Mouse (Mus musculus): ENCODE data around the gene Platr17. TPM values are rescaled to one million over a fixed set of nuclear protein-coding genes. Genes with fewer than 3 reads are reported as not detected.
A peak's percentile ranks its signal among the peaks of the same experiment; 100 is the strongest.

Platr17 gene
- polyA plus RNA-seq, 1 experiment from 2014 or later = not detected

DNA sequence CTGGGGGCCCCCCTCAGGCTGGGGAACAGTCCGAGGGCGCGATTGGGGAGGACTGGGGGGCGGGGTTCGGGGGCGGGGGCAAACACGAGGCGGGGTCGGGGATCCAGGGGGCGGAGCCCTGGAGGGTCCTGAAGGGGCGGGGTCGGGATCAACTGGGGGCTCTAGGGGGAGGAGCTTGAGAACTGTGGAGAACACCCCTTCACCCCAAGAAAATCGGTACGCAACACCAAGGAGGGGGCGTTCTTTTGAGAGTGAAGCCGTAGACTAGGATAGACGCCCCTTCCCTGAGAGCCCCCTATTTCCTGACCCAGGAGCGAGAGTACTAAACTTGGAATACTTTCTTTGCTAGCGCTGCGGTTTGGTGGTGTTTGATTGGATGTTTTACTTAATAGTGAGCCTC is 11.4 kb downstream of the Platr17 start:
- Histone ChIP-seq H3K4me2 (peak overlapping the region; percentile 65), H3K4me1 (peaks cover 60% of the 10 kb centered on the region), H3K27ac (peak overlapping the region; percentile 88), H3K9ac (peak overlapping the region; percentile 66), H3K9me3 (no peaks in the 10 kb centered on the region), H3K27me3 (peaks cover 7% of the 10 kb centered on the region; the same call in 1 of the 2 replicates), H3K36me3 (replicated peaks) (peaks cover 52% of the 10 kb centered on the region), H3K4me3 (replicated peaks) (peak overlapping the region; percentile 65)
- under 1% methylated on average over 15 of the region's 20 CpGs for WGBS
- peak; percentile 18 for ATAC-seq (ENCODE audit: low FRiP score)

DNA sequence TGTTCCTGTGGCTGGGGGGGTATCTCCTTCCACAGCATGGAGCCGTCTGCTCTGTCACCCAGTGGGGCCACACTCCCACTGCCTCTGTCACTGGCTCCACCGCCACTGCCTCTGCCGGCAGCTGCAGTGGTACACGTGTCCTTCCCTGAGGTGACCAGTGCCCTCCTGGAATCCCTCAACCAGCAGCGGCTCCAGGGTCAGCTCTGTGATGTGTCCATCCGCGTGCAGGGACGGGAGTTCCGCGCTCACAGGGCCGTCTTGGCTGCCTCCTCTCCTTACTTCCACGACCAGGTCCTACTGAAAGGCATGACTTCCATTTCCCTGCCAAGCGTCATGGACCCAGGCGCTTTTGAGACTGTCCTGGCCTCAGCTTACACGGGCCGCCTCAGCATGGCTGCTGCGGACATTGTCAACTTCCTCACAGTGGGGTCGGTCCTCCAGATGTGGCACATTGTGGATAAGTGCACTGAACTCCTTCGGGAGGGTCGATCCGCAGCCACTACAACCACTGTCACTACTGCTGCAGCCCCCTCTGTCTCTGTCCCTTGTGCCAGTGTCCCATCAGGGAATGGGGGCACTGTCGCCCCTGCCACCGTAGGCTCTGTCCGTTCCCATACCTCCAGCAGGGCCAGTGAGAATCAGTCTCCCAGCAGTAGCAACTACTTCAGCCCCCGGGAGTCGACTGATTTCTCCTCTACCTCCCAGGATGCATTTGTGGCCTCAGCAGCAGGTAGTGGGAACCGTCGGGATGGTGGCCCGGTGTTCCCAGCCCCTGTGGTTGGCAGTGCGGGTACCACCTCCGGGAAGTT is 12.1 kb downstream of the Platr17 start:
- Histone ChIP-seq H3K4me1 (peaks cover 60% of the 10 kb centered on the region), H3K4me3 (replicated peaks) (peak overlapping the region; percentile 65), H3K9ac (peak overlapping the region; percentile 66), H3K27me3 (peaks cover 7% of the 10 kb centered on the region; the same call in 1 of the 2 replicates), H3K9me3 (no peaks in the 10 kb centered on the region), H3K4me2 (peak overlapping the region; percentile 65), H3K27ac (no peak overlapping the region), H3K36me3 (replicated peaks) (peaks cover 44% of the 10 kb centered on the region)
- WGBS = 71% methylated on average over 31 of the region's 31 CpGs
- ATAC-seq (ENCODE audit: low FRiP score) = no peak

DNA sequence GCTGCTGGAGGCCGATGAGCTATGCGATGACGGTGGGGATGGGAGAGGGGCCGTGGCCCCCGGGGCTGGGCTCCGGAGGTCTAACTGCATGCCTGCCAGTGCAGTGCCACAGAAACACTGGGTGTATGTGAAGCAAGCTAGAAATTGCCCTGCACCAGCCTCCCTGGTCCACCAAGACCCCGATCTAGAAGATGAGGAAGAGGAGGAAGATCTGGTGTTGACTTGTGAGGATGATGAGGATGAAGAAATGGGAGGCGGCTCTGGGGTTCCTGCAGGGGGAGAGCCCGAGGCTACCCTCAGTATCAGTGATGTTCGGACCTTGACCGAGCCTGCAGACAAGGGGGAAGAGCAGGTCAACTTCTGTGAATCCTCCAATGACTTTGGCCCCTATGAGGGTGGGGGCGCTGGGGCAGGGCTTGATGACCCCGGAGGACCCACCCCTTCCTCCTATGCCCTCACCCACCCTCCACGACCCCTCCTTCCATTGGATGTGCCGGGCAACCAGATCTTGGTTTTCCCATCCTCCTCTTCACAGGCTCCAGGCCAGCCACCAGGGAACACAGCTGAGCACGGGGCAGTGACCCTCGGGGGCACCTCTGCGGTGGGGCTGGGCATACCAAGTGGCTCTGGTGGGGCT is 12.8 kb downstream of the Platr17 start:
- Histone ChIP-seq H3K4me3 (replicated peaks) (no peak overlapping the region; the same call in 1 of the 2 replicates), H3K9me3 (no peaks in the 10 kb centered on the region), H3K9ac (no peak overlapping the region), H3K27ac (no peak overlapping the region), H3K4me2 (no peak overlapping the region), H3K27me3 (peaks cover 7% of the 10 kb centered on the region; the same call in 1 of the 2 replicates), H3K36me3 (replicated peaks) (peaks cover 37% of the 10 kb centered on the region), H3K4me1 (peaks cover 60% of the 10 kb centered on the region)
- 84% methylated on average over 18 of the region's 18 CpGs for WGBS
- no peak for ATAC-seq (ENCODE audit: low FRiP score)

DNA sequence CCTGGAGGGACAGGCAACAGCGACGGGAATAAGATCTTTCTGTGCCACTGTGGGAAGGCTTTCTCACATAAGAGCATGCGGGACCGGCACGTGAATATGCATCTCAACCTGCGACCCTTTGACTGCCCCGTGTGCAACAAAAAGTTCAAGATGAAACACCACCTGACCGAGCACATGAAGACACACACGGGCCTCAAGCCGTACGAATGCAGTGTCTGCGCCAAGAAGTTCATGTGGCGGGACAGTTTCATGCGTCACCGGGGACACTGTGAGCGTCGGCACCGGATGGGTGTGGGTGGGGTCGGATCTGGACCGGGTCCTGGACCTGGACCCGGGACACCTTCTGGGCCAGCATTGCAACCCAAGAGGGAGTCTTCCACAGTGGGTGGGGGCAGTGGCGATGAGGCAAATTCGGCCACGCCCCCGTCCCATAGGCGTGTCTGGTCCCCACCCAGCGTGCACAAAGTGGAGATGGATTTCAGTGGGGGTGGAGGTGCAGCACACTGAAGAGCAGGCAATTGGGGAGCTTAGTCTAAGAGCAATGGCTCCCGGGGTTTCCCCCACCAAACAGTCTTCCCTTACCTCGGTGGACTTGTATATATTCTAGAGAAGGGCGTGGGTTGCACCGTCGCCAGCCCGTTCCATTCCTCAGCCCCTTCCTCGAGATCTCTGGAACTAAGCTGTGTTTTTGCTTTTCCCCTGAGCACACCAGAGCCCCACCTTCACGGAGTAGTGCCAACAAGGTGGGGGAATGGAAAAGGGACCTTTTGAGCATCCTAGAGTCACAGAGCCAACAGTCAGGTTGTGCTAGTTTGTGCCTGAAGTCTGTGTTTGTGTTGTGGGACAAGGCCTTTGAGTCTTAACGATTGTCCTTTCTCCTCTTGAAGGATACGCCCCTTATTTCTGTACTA is 13.6 kb downstream of the Platr17 start:
- peak overlapping the region; percentile 87 for H3K4me2 ChIP-seq
- peaks cover 57% of the 10 kb centered on the region for H3K4me1 ChIP-seq
- no peak overlapping the region for H3K9ac ChIP-seq
- H3K9me3 ChIP-seq = no peaks in the 10 kb centered on the region
- peaks cover 7% of the 10 kb centered on the region; the same call in 1 of the 2 replicates for H3K27me3 ChIP-seq
- no peak for ATAC-seq (ENCODE audit: low FRiP score)
- peaks cover 31% of the 10 kb centered on the region for H3K36me3 ChIP-seq (replicated peaks)
- WGBS = 62% methylated on average over 37 of the region's 37 CpGs
- H3K27ac ChIP-seq = no peak overlapping the region
- H3K4me3 ChIP-seq (replicated peaks) = peak overlapping the region; percentile 46

DNA sequence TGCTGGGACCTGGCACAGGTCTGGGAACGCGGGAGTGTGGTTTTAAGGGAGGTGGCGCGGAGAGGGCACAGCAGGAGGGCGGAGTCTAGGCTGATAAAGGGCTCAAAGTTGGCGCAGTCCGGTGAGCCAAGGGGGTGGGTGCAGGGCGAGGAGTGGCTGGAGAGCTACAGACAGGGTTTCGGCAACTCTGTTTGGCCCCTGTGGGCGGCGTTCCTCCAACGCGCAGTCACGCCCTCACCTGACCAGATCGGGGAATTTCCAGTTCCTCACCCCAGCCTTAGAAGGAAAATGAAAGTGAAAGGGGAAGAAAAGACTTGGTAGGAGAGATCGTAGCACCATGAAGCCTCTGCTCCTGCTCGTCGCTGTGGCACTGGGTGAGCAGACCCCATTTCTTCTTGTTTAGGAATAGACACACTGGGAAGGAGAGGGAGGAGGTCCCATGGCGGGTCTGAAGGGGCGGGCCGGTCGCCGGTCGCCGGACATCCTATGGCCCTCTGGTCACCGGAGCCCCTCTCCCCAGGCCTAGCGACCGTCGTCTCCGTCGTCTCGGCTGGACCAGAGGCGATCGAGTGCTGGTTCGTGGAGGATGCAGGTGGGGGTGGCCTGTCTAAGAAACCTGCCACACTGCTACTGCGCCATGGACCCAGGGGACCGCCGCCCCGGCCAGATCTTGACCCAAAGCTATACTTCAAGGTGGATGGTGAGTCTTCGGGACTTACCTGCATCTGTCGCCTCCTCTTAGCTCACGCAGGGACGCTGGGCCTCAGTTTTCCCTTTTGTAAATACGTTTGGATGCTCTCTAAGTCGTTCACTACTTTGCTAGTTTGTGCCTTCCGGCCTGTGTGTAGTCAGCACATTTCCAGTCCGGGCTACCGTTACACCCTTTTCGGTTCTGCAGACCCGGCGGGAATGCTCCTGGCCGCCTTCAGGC is 14.7 kb downstream of the Platr17 start:
- peak overlapping the region; percentile 51 for H3K9ac ChIP-seq

DNA sequence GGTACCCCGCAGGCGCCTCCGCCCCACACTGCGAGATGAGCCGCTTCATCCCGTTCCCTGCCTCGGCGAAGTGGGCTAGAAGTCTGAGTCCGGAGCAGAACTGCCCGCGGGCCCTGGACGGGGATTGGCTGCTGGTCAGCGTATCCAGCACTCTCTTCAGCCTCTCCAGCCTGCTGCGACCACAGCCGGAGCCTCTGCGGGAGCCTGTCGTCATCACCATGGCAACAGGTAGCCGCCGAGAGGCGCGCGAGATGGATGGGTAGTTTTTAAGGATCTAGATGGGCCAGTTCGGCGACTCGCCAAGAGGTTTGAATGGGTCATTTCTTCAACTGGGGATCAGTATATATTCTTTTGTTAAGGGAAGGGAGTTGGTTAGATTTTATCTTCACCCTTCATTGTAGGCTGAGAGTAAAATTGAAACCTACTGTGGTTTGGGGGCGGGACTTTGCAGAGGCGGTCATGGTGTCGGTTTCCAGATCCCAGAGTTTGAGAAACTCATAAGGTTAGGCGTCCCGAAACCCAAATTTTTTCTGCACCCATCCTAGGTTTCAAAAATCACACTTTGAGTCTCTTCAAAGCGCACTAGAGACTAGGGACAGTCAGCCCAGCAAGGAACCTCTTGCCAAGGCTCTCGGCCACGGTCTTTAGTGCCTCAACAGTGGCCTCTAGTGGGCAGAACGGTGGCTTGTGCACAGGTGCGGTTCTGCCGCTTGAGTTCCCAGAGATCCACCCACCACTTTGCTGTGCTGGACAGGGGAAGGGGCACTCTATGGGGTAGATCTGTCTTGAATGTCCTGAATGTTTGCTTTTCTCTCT is 15.6 kb downstream of the Platr17 start:
- Histone ChIP-seq H3K36me3 (replicated peaks) (peaks cover 20% of the 10 kb centered on the region), H3K9ac (peak overlapping the region; percentile 51), H3K4me3 (replicated peaks) (peak overlapping the region; percentile 46), H3K4me2 (peak overlapping the region; percentile 87), H3K27ac (peak overlapping the region; percentile 51), H3K27me3 (peaks cover 7% of the 10 kb centered on the region; the same call in 1 of the 2 replicates), H3K4me1 (peaks cover 40% of the 10 kb centered on the region), H3K9me3 (no peaks in the 10 kb centered on the region)
- under 1% methylated on average over 36 of the region's 36 CpGs for WGBS
- ATAC-seq (ENCODE audit: low FRiP score) = peak; percentile 27

More for the DNA sequence above, 14.7 kb downstream of the Platr17 start:
- Histone ChIP-seq H3K27me3 (peaks cover 7% of the 10 kb centered on the region; the same call in 1 of the 2 replicates), H3K36me3 (replicated peaks) (peaks cover 20% of the 10 kb centered on the region), H3K9me3 (no peaks in the 10 kb centered on the region), H3K4me2 (peak overlapping the region; percentile 87), H3K4me1 (peaks cover 49% of the 10 kb centered on the region), H3K27ac (peak overlapping the region; percentile 51), H3K4me3 (replicated peaks) (peak overlapping the region; percentile 46)
- ATAC-seq (ENCODE audit: low FRiP score) = no peak
- WGBS = under 1% methylated on average over 52 of the region's 52 CpGs

DNA sequence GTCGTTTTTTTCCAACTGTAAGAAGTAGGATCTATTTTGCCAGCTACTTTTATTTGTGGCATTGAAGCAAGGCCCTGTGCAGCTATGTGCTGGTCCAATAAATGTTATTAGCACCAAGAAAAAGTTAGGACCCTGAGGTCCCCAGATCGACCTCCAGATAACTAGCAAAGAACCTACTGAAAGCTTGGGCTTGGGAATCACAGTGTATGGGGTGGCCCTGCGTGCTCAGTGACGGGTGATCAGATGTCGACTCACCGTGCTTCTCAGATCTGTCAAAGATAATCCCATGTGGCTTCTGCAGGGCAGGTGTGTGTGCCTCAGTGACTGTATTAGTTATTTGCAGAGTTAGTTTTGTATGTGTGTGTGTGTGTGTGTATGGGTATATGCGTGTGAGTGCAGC is 16.4 kb downstream of the Platr17 start:
- Histone ChIP-seq H3K4me2 (no peak overlapping the region), H3K9ac (no peak overlapping the region), H3K36me3 (replicated peaks) (peaks cover 29% of the 10 kb centered on the region), H3K4me3 (replicated peaks) (no peak overlapping the region), H3K27me3 (peaks cover 7% of the 10 kb centered on the region; the same call in 1 of the 2 replicates), H3K27ac (no peak overlapping the region), H3K9me3 (no peaks in the 10 kb centered on the region), H3K4me1 (peaks cover 39% of the 10 kb centered on the region)
- no peak for ATAC-seq (ENCODE audit: low FRiP score)
- 86% methylated on average over 7 of the region's 7 CpGs for WGBS

DNA sequence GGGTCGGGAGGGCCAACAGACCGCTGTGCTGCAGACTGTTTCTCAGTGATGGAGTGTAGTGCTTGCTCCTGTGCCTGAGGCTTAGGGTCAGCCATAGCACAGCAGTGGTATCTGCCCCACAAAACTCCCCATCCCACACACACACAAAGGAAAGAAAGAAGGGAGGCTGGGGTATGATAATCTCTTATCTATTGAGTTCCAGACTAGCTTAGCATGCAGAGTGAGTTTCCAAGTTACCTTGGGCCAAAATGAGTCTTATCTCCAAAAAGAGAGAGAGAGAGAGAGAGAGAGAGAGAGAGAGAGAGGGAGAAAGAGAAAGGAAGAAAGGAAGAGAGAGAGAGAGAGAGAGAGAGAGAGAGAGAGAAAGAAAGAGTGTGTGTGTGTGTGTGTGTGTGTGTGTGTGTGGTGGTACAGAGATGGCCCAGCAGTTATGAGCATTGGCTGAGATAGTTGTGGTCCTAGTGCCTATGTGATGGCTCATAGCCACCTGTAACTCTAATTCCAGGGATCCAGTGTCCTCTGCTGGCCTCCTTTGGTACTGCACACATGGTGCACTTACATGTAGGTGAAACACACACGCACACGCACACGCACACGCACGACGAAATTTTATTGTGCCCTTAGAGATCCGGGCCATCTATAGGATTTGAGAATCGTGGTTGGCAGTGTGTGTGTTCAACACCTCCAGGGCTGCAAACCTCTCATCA is 19.8 kb downstream of the Platr17 start:
- 84% methylated on average over 10 of the region's 10 CpGs for WGBS
- no peaks in the 10 kb centered on the region for H3K9me3 ChIP-seq
- H3K27me3 ChIP-seq = no peaks in the 10 kb centered on the region
- peaks cover 20% of the 10 kb centered on the region for H3K4me1 ChIP-seq
- ATAC-seq (ENCODE audit: low FRiP score) = no peak
- peaks cover 23% of the 10 kb centered on the region for H3K36me3 ChIP-seq (replicated peaks)
- no peak overlapping the region for H3K4me3 ChIP-seq (replicated peaks)
- no peak overlapping the region for H3K9ac ChIP-seq
- no peak overlapping the region for H3K4me2 ChIP-seq
- H3K27ac ChIP-seq = no peak overlapping the region

DNA sequence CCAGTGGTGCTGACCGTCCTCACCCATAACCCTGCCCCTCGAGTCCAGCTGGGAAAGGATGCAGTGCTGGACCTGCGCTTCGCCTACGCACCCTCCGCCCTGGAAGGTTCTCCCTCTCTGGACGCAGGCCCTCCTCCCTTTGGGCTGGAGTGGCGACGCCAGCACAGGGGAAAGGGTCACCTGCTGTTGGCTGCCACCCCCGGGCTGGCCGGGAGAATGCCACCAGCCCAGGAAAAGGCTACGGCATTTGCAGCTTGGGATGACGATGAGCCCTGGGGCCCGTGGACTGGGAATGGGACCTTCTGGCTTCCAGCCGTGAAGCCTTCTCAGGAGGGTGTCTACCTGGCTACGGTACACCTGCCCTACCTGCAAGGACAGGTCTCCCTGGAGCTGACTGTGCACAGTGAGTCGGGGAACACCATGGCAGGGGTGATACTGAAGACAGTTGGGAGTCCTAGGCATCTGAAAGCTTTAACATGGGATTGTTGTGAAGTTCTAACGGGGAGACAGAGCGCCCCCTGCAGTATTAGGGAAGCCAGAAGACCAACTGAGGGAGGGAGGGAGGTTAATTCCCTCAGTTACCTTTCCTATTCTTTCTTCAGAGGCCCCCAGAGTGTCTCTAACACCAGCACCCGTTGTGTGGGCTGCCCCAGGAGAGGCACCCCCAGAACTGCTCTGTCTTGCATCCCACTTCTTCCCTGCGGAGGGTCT is 20.6 kb downstream of the Platr17 start:
- Histone ChIP-seq H3K4me1 (peaks cover 15% of the 10 kb centered on the region), H3K4me3 (replicated peaks) (no peak overlapping the region), H3K9me3 (no peaks in the 10 kb centered on the region), H3K27ac (no peak overlapping the region), H3K4me2 (no peak overlapping the region), H3K36me3 (replicated peaks) (peaks cover 23% of the 10 kb centered on the region), H3K9ac (no peak overlapping the region), H3K27me3 (no peaks in the 10 kb centered on the region)
- no peak for ATAC-seq (ENCODE audit: low FRiP score)
- 79% methylated on average over 21 of the region's 21 CpGs for WGBS

All from forebrain, embryonic 12.5 days (tissue).